10 mouse cellular contexts compared by ENCODE assay signal in genomic region chr16:50752277-50752600, GRCm38 (mm10).
DNase-seq lines count a peak whose midpoint lies in the region; ATAC-seq and TF ChIP-seq lines count a peak whose summit lies in the region.
"Had no signal": no experiment of that assay in that cellular context is flagged by ENCODE, and none has a peak within 500 bp of the region (broad histone marks: within the 10 kb centered on the region; RNA-seq: fewer than 3 reads in every experiment).

No protein-coding gene starts in this region.

- H3K4me1 ChIP-seq in brown adipose tissue, adult 24 weeks (ENCODE audit: control insufficient read depth, insufficient read depth, insufficient read length, low read length), result peaks cover 12% of the 10 kb centered on the region
- H3K4me1 ChIP-seq in intestine, postnatal 0 days (replicated peaks; ENCODE audit: control insufficient read depth, insufficient read depth, low read length), result no peaks in the 10 kb centered on the region
- peaks cover 21% of the 10 kb centered on the region for H3K4me1 ChIP-seq in lung, embryonic 15.5 days
- H3K4me1 ChIP-seq: neural tube, embryonic 13.5 days had no signal

- ATAC-seq in intestine, postnatal 0 days, result no peak
- ATAC-seq in lung, embryonic 15.5 days (ENCODE audit: borderline replicate concordance, extremely low read depth, low FRiP score, low TSS enrichment), result peak; percentile 61; the same call in 1 of the 2 replicates
- ATAC-seq in megakaryocyte, adult 5-6 weeks (ENCODE audit: poor library complexity, severe bottlenecking), result no peak
- no peak for ATAC-seq in cerebellum, adult (ENCODE audit: insufficient number of reproducible peaks, low FRiP score, low TSS enrichment)

- no peak overlapping the region for H3K9ac ChIP-seq in intestine, postnatal 0 days (ENCODE audit: low read depth, low read length)
- H3K9ac ChIP-seq in lung, embryonic 15.5 days, result no peak overlapping the region
- H3K9ac ChIP-seq: neural tube, embryonic 13.5 days had no signal

- H3K4me3 ChIP-seq in brown adipose tissue, adult 24 weeks (ENCODE audit: insufficient read depth, low read depth, low read length), result peak overlapping the region; percentile 30
- H3K4me3 ChIP-seq in intestine, postnatal 0 days (ENCODE audit: low read depth, low read length), result no peak overlapping the region
- no peak overlapping the region for H3K4me3 ChIP-seq in lung, embryonic 15.5 days
- H3K4me3 ChIP-seq: neural tube, embryonic 13.5 days had no signal

- DNase-seq in adrenal gland, adult (ENCODE audit: inconsistent age in 2 of 2, low spot score in 1 of 2), result peak; percentile 63 to 92
- no peak for DNase-seq in layer of hippocampus, postnatal 14 days (ENCODE audit: low spot score in 2 of 2)
- DNase-seq: cerebellum, adult 11 months had no signal

- no peaks in the 10 kb centered on the region for H3K36me3 ChIP-seq in intestine, postnatal 0 days (ENCODE audit: control insufficient read depth, insufficient read depth)
- no peaks in the 10 kb centered on the region for H3K36me3 ChIP-seq in lung, embryonic 15.5 days
- H3K36me3 ChIP-seq: neural tube, embryonic 13.5 days had no signal

- TF ChIP-seq CTCF in intestine, postnatal 0 days (IDR thresholded peaks at IDR 0.05; ENCODE audit: low read depth), result no peak

- 0 out of 2 replicates have a peak overlapping the region, but pooled peaks have one; percentile 52 for H3K27ac ChIP-seq in brown adipose tissue, adult 24 weeks (replicated peaks; ENCODE audit: low read depth, low read length)
- no peak overlapping the region for H3K27ac ChIP-seq in intestine, postnatal 0 days (ENCODE audit: low read depth, low read length)
- H3K27ac ChIP-seq in lung, embryonic 15.5 days, result peak overlapping the region; percentile 64
- H3K27ac ChIP-seq: macrophage; neural tube, embryonic 13.5 days had no signal

- no peaks in the 10 kb centered on the region for H3K27me3 ChIP-seq in intestine, postnatal 0 days (replicated peaks; ENCODE audit: control insufficient read depth, insufficient read depth, low read length)
- no peaks in the 10 kb centered on the region for H3K27me3 ChIP-seq in lung, embryonic 15.5 days
- H3K27me3 ChIP-seq: neural tube, embryonic 13.5 days had no signal

- peak overlapping the region; percentile 30; the same call in 1 of the 2 replicates for H3K4me2 ChIP-seq in intestine, postnatal 0 days (replicated peaks; ENCODE audit: low read depth)
- peak overlapping the region; percentile 22; the same call in 1 of the 2 replicates for H3K4me2 ChIP-seq in lung, embryonic 15.5 days
- H3K4me2 ChIP-seq: neural tube, embryonic 13.5 days had no signal

- WGBS in intestine, postnatal 0 days, result 53% methylated on average over 10 of the region's 10 CpGs
- WGBS in lung, embryonic 15.5 days, result 39% methylated on average over 10 of the region's 10 CpGs

- no peaks in the 10 kb centered on the region for H3K9me3 ChIP-seq in intestine, postnatal 0 days (ENCODE audit: control insufficient read depth)
- H3K9me3 ChIP-seq in lung, embryonic 15.5 days, result no peaks in the 10 kb centered on the region
- H3K9me3 ChIP-seq: neural tube, embryonic 13.5 days had no signal

Comparison
In these comparisons a context has a peak if more than half of its experiments do, and no peak if none do; other contexts are left out.
1. DNase-seq: peak in adrenal gland, adult (2 of 2); none in layer of hippocampus, postnatal 14 days (0 of 2).